Mouse (Mus musculus) heart, postnatal 4 days (tissue): Measurements from ENCODE around the gene Olfr450. TPM values are rescaled to one million over a fixed set of nuclear protein-coding genes. Genes with fewer than 3 reads are reported as not detected.

Source experiments
- DNase-seq: peaks from one replicate; pipeline ENCODE4 v3.0.0; 2021
- total RNA-seq, 2 experiments: library from RNA; stranded (reverse); gene quantifications; 2 replicates each; pipeline ENCODE4 v1.2.3; 2021

Gene Olfr450
- not detected for total RNA-seq

- DNase-seq = no peak
These were observed at the start of gene Olfr450 for GRCm38 (mm10) chr6:42811639-42812038. Olfr450 (plus strand) TSS chr6:42811939.

- DNase-seq = no peak
These were observed 34.7 kb upstream of the Olfr450 start for GRCm38 (mm10) chr6:42777066-42777465.

GRCm38 (mm10) chr6:42784793-42785192 is 26.9 kb upstream of the Olfr450 start, which contains the start of gene Olfr452:
Olfr452 (plus strand) TSS chr6:42785093.
- no peak for DNase-seq

GRCm38 (mm10) chr6:42790247-42790948 is 21.3 kb upstream of the Olfr450 start:
- DNase-seq = no peak

GRCm38 (mm10) chr6:42790949-42791556 is 20.7 kb upstream of the Olfr450 start:
- no peak for DNase-seq

- DNase-seq = no peak
These were observed 16.8 kb upstream of the Olfr450 start for GRCm38 (mm10) chr6:42794982-42795381.

GRCm38 (mm10) chr6:42834084-42834483 is 22.3 kb downstream of the Olfr450 start, which contains the start of gene Olfr449:
Olfr449 (plus strand) TSS chr6:42834384.
- DNase-seq = no peak

GRCm38 (mm10) chr6:42860222-42860819 is 48.6 kb downstream of the Olfr450 start:
- DNase-seq = peak; percentile 48

Other genes with a start within 250 kb of the Olfr450 start
- gene Tcaf3, start 214.2 kb upstream of the Olfr450 start, total RNA-seq = not detected
- gene Tcaf2, start 166.7 kb upstream of the Olfr450 start, total RNA-seq = 1 to 10 TPM; 4.2 to 5.3 TPM
- gene Tcaf1, start 101.9 kb upstream of the Olfr450 start, total RNA-seq = 10 to 100 TPM; 36.6 to 38.4 TPM
- gene Olfr453, start 72.6 kb upstream of the Olfr450 start, total RNA-seq = not detected
- gene Olfr38, start 55.5 kb upstream of the Olfr450 start, total RNA-seq = not detected
- gene Olfr452, start 26.8 kb upstream of the Olfr450 start, total RNA-seq = not detected
- gene Olfr449, start 22.4 kb downstream of the Olfr450 start, total RNA-seq = not detected
- not detected for gene Olfr448, start 78.5 kb downstream of the Olfr450 start, total RNA-seq
- not detected for gene Olfr447, start 96.9 kb downstream of the Olfr450 start, total RNA-seq
- gene Olfr446, start 109.4 kb downstream of the Olfr450 start, total RNA-seq = not detected
- not detected for gene Olfr444, start 137.1 kb downstream of the Olfr450 start, total RNA-seq